Mouse (Mus musculus): ENCODE results near the gene Surf4. TPM values are rescaled to one million over a fixed set of nuclear protein-coding genes. Genes with fewer than 3 reads are reported as not detected.
"Not testable (repeated sequence)": the region's sequence is repeated elsewhere in the genome, so short reads cannot be mapped to it uniquely, and the experiment has no call there.

Gene Surf4
- total RNA-seq, 4 experiments from 2014 or later, result 85.4 to 92.1 (median 86.7) TPM

DNA sequence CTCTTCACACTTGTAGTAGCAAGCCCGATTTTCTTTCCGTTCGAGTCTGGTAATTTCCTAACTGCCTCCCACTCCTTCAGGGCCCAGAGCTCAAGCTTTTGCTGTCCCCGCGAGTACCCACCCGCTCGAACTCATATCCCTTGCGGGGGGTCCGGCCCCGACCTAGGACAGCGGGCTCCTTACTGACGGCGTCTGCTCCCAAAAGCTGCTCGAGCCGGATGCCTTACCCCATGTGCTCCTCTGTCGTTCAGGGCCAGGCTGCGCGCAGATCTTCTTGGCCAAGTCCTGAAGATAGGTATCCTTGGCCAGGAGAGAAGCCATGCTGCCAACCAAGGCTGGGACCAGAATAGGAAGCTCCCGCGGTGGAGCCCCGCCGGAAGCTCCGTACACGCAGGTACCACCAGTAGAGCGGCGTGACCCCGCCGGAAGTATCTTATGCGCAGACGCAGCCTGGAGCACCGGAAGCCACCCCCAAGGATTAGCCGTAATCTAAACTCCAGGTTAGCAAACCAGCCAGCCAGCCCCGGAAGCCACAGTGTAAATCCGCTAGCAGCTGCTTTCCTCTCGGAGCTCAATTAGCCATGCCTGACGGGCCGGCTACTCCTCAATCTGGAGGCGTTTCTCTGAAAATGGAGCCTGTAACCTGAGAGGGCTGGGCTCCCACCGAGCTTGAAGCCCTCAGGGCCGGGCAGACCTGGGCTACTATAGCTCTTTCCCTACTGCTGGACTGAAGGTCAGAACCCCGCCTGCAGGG lies 31.1 kb downstream of the Surf4 start, which contains the start of gene Surf6:
Surf6 (minus strand) TSS at position 413 of the 754 bp plus-strand sequence.
- DNase-seq (ENCODE audit: low spot score), result peak; percentile 97

GRCm38 (mm10) chr2:26901834-26902400 lies 31.8 kb downstream of the Surf4 start:
- no peak for DNase-seq (ENCODE audit: low spot score)

DNA sequence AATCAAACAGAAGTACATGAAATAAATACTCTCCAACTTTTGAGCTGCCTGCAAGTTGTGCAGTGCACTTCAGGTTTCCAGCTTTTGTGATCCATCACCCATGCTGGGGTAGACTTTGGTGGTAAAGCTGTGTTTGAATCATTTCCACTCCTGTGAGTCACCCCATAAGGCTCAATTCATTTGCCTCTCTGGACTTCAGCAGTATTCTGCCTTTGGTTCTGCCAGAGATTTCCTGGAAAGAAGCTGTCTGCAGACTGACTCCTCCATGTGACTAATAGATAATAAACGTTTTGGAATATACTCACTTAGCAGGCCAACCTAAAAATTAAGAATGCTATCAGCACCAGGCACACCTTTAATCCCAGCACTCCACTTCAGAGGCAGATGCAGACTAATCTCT lies 33.0 kb downstream of the Surf4 start:
- no peak for DNase-seq (ENCODE audit: low spot score)

DNA sequence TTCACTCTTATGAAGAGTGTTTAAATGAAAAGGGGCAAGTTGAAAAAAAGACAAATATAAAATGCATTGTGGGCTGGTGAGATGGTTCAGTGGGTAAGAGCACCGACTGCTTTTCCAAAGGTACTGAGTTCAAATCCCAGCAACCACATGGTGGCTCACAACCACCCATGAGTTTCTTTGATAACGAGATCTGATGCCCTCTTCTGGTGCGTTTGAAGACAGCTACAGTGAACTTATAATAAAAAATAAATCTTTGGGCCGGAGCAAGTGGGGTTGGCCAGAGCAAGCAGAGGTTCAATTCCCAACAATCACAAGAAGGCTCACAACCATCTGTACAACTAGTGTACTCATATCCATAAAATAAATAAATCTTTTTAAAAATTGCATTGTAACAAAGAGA lies 37.8 kb downstream of the Surf4 start:
- no peak for DNase-seq (ENCODE audit: low spot score)

DNA sequence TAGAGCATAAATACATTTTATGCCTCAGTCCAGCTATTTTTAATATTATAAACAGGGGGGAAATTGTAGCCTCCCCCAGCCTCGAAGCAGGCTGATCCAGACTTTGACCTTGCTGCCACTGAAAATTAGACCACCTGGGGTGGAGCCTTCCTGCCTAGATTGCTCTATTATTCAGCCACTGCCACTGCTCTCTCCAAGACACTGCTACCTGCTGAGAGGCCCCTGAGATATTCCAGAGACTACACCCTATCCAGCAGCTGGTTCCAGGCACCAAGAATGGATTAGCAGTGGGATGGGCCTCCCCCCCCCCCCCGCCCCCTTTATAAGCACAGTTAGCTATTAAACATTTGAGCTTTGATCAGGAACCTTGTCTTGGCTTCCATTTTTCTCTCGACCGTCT lies 47.6 kb downstream of the Surf4 start:
- not testable (repeated sequence) for DNase-seq (ENCODE audit: low spot score)

GRCm38 (mm10) chr2:26885541-26885940 lies 48.2 kb downstream of the Surf4 start:
- DNase-seq (ENCODE audit: low spot score), result not testable (repeated sequence)

DNA sequence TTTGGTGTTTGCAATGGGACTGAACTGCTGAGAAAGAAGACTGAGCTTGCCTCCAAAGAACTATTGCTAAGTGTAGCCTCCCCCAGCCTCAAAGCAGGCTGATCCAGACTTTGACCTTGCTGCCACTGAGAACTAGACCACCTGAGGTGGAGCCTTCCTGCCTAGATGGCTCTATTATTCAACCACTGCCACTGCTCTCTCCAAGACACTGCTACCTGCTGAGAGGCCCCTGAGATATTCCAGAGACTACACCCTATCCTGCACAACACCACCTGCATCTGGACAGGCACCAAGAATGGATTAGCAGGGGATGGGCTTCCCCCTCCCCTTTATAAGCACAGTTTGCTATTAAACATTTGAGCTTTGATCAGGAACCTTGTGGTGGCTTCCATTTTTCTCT lies 55.2 kb downstream of the Surf4 start:
- no peak for DNase-seq (ENCODE audit: low spot score)

DNA sequence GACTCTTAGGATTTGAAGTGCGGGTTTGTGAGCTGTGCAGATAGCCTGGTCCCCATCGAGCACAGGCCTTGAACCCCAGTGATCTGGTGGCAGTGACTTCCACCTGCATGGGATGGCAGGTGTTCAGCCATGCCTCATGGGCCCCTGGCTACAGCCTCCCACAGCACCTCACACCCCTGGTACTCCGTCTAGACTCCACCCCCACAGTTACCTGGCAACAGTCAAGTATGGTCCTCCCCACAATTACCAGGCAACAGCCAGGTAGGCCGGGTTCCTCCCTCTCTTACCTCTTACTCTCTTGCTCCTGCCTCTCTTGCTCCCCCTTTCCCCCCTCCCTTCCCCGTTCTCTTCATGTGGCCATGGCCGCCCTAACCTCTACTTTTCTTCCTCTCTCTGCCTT lies 63.1 kb downstream of the Surf4 start:
- DNase-seq (ENCODE audit: low spot score), result no peak

Other genes starting within 250 kb of the Surf4 start
- not detected for gene Abo, start 68.9 kb downstream of the Surf4 start, total RNA-seq (2022)
- 10 to 100 TPM; 11.0 to 13.7 (median 12.1) TPM for gene Surf6, start 31.0 kb downstream of the Surf4 start, total RNA-seq (2022)
- 10 to 100 TPM; 24.2 to 26.9 (median 24.8) TPM for gene Med22, start 23.3 kb downstream of the Surf4 start, total RNA-seq (2022)
- 100 to 1,000 TPM; 268 to 317 (median 304) TPM for gene Rpl7a, start 23.2 kb downstream of the Surf4 start, total RNA-seq (2022)
- 10 to 100 TPM; 15.0 to 21.4 (median 17.0) TPM for gene Surf2, start 17.6 kb downstream of the Surf4 start, total RNA-seq (2022)
- 10 to 100 TPM; 58.5 to 70.1 (median 64.5) TPM for gene Surf1, start 17.4 kb downstream of the Surf4 start, total RNA-seq (2022)
- not detected for gene Stkld1, start 119 bp upstream of the Surf4 start, total RNA-seq (2022)
- gene Rexo4, start 30.5 kb upstream of the Surf4 start, total RNA-seq (2022), result 10 to 100 TPM; 10.5 to 15.1 (median 13.1) TPM
- not detected for gene Adamts13, start 39.5 kb upstream of the Surf4 start, total RNA-seq (2022)
- 10 to 100 TPM; 44.4 to 51.6 (median 48.5) TPM for gene Cacfd1, start 76.0 kb upstream of the Surf4 start, total RNA-seq (2022)
- 1 to 10 TPM in 1 of 4 experiments, under 1 TPM in 3; 0.27 to 1.5 (median 0.56) TPM for gene Slc2a6, start 94.1 kb upstream of the Surf4 start, total RNA-seq (2022)
- gene Mymk, start 138.3 kb upstream of the Surf4 start, total RNA-seq (2022), result not detected
- gene Adamtsl2, start 145.5 kb upstream of the Surf4 start, total RNA-seq (2022), result 1 to 10 TPM; 4.4 to 6.6 (median 5.1) TPM
- under 1 TPM; 0.27 to 0.63 (median 0.48) TPM for gene Fam163b, start 208.6 kb upstream of the Surf4 start, total RNA-seq (2022)
- gene Dbh, start 231.3 kb upstream of the Surf4 start, total RNA-seq (2022), result 1 to 10 TPM; 1.5 to 3.4 (median 1.8) TPM